Mouse (Mus musculus): ENCODE results near the gene Gm3776.
"Not testable (repeated sequence)": the region's sequence is repeated elsewhere in the genome, so short reads cannot be mapped to it uniquely, and the experiment has no call there.

The Gm3776 gene

GRCm38 (mm10) chr9:78256914-78257313 lies at the start of gene Gm3776:
Gm3776 (plus strand) TSS chr9:78257129.
- DNase-seq (ENCODE audit: low spot score in 2 of 2): not testable (repeated sequence)

DNA sequence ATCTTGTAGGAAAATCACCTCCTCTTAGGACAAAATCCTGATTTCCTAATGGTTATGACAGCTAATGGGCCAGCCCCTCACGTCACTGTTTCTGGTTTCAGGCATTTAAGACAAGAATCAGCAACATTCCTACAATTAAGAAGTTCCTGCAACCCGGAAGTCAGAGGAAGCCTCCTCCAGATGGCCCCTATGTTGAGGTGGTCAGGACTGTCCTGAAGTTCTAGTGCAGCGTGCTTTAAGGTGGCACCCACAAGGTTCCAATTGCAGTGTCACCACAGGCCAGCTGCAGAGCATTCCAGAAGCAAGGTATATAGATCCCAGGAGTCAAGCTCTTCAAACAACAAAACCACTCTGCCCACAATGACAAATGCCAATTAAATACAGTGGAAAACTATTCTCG lies 48.0 kb upstream of the Gm3776 start:
- DNase-seq (ENCODE audit: low spot score in 2 of 2): no peak

- no peak for DNase-seq (ENCODE audit: low spot score in 2 of 2)
These were observed 46.9 kb upstream of the Gm3776 start for GRCm38 (mm10) chr9:78210079-78210478.

- no peak for DNase-seq (ENCODE audit: low spot score in 2 of 2)
These were observed 46.1 kb upstream of the Gm3776 start for GRCm38 (mm10) chr9:78210821-78211220.

GRCm38 (mm10) chr9:78211521-78211920 lies 45.4 kb upstream of the Gm3776 start:
- DNase-seq (ENCODE audit: low spot score in 2 of 2): no peak

- no peak for DNase-seq (ENCODE audit: low spot score in 2 of 2)
These were observed 44.4 kb upstream of the Gm3776 start for GRCm38 (mm10) chr9:78212341-78213049.

- no peak for DNase-seq (ENCODE audit: low spot score in 2 of 2)
These were observed 39.9 kb upstream of the Gm3776 start for GRCm38 (mm10) chr9:78217074-78217473.

DNA sequence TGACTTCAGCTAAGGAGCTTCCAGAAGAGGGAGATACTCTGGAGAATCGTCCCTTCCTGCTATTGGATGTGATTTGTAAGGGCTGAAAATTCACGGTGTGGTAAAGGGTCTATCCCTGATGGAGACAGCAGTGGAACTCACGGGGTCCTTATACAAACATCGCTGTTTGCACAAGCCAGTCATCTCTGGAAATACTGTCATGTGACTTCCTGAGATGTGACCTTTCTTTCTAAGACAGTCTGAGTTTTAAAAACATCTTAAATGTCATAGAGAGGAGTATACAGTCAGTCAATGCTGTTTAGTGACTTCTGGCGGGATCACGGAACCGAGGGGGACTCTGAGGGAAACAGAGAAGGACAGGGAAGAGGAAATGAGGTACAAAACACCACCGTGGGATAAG lies 34.3 kb upstream of the Gm3776 start:
- no peak for DNase-seq (ENCODE audit: low spot score in 2 of 2)

DNA sequence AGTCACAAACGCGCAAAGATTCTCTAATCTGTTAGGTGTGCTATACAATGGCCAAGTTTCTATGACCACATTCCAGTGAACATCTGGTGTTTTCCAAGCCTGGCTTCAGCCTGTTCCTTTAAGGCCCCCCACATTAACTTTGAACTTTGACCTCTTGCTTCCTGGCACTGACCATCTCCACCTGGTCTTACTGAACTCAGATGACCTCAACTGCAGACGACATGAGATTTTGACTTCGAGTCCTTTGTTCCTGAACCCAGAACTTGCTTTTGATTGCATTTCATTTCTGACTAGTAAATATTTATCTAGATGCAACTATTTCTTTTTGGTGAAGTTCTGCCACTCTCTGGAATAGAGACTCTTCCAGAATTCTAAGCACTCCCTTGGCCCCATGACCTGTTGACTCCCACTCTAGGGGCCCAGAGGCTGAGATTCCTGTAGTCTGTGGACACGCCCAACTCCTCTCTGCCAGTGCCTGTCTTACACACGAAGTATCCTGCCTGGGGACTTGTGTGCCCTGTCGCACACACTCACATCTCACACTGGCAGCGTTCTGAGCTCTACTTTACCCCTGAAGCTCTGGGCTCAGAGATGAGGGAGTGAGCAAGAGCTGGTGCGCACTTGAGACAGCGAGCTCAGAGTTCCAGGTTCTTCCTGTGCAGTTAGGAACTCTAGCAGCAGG lies 33.6 kb upstream of the Gm3776 start:
- DNase-seq (ENCODE audit: low spot score in 2 of 2): no peak

- DNase-seq (ENCODE audit: low spot score in 2 of 2): no peak
These were observed 32.5 kb upstream of the Gm3776 start for GRCm38 (mm10) chr9:78224418-78224817.

DNA sequence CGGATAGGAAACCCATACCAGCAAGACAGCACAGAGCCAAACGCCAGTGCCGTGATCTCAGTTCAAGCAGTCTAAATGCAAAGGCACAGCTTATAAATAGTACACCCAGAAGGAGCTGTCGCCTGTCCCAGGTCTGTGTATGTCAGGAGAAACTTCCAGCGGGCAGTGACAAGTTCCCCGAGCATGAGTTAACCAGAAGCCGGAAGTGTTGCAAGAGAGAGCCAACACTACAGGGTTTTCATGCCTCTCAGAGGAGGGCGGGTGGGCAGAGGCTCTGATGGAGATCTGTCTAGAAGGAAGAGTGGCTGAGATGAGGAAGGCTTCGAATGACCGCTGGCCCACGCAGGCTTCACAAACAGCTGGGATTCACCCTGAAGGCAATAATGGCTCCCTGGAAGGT lies 31.6 kb upstream of the Gm3776 start:
- DNase-seq (ENCODE audit: low spot score in 2 of 2): no peak

GRCm38 (mm10) chr9:78228122-78228521 lies 28.8 kb upstream of the Gm3776 start:
- no peak for DNase-seq (ENCODE audit: low spot score in 2 of 2)

DNA sequence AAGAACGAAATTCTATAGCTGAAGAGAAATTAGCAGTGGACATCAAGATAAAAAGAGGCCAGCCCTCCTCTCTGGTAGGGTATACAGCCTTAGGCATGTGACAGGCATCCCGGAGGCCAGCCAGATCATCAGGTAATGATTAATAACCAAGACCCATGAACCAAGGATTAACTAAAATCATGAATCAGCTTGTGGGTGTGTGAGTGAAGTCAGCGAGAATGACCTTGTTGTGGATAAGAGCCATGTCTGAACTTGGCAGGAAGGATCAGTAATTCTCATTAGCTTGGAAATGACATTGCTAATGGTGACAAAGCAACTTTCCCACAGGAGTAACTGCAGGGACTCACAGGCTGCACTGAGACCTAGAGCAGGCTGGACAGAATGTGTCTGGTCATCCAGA lies 27.3 kb upstream of the Gm3776 start:
- not testable (repeated sequence) for DNase-seq (ENCODE audit: low spot score in 2 of 2)

DNA sequence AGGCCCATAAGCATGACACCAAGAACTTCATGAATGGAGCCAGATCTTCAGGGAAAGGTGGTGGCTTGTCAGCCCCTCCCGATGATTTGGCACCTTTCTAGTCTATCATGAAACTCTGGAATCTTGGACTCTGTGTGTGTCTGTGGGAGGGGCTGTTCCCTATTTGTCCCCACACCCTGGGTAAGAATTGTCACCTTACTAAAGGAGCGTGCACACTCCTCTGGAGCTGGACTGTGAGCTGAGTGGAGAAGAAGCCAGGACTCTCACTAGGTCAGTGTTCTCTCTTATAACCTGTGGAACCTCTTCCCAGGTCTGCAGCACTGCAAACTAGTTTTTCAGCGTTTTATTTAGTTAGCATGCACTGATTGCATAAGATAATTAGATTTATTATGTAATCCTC lies 26.5 kb upstream of the Gm3776 start, which contains the start of gene Gsta1:
Gene Gsta1, plus strand, starts transcription at position 196 of the 400 bp plus-strand sequence.
- not testable (repeated sequence) for DNase-seq (ENCODE audit: low spot score in 2 of 2)

DNA sequence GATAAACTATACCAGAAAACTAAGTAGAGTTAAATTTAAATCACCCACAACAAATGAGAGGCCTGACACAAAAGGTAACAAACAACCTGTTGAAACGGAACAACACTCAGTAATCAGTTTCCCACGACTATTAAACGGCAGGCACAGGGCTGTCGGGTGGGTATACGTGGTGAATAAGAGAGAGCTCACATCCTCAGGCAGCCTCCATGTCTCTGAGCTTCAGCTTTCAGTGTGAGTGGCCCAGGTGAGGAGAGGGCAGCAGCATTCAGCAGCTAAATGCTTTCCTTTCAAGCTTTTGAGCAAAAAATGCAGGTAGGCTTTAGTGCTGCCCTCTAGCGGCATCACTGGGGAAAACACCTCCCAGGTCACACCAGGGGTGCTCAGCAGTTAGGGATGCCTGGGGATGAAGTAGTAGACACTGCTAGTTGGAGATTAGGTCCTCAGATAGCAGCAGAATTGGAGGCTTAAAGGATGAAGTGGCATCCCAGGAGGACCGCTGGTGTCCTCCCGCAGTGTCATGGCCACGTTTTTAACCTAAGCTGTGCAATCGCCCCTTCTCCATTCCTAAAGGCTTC lies 23.7 kb upstream of the Gm3776 start:
- DNase-seq (ENCODE audit: low spot score in 2 of 2): not testable (repeated sequence)

GRCm38 (mm10) chr9:78255683-78256470 lies 1.1 kb upstream of the Gm3776 start:
- not testable (repeated sequence) for DNase-seq (ENCODE audit: low spot score in 2 of 2)

DNA sequence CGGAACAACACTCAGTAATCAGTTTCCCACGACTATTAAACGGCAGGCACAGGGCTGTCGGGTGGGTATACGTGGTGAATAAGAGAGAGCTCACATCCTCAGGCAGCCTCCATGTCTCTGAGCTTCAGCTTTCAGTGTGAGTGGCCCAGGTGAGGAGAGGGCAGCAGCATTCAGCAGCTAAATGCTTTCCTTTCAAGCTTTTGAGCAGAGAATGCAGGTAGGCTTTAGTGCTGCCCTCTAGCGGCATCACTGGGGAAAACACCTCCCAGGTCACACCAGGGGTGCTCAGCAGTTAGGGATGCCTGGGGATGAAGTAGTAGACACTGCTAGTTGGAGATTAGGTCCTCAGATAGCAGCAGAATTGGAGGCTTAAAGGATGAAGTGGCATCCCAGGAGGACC lies 2.8 kb downstream of the Gm3776 start:
- DNase-seq (ENCODE audit: low spot score in 2 of 2): peak in 1 of 2 experiments; percentile 28

DNA sequence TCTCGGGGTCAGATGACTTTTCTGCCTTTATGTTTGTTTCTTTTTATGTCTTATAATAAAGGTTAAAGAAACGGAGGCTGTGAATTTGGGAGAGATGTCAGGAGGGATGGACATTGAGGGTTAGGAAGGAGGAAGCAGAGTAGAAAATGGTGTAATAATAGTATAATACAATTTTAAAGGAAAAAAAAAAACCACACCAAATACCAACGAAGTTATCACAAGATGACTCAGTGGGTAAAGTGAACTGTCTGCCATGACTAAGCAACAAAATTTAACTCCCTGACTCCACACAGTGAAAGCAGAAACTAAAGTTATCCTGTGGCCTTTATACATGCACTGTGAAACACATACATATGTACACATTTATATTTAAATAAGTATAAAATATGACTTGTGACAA lies 14.0 kb downstream of the Gm3776 start:
- not testable (repeated sequence) for DNase-seq (ENCODE audit: low spot score in 2 of 2)

GRCm38 (mm10) chr9:78282002-78282711 lies 25.2 kb downstream of the Gm3776 start:
- not testable (repeated sequence) for DNase-seq (ENCODE audit: low spot score in 2 of 2)

DNA sequence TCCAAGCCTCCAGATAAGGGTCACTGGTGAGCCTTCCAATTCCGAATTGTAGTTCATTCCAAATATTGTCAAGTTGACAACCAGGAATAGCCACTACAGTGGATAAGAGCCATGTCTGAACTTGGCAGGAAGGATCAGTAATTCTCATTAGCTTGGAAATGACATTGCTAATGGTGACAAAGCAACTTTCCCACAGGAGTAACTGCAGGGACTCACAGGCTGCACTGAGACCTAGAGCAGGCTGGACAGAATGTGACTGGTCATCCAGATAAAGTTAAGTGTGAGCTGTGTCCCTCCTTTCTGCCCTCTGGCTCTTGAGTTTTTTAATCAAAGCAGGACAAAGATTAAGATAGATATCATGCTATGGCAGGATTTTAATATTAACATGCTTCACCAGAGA lies 32.1 kb downstream of the Gm3776 start:
- DNase-seq (ENCODE audit: low spot score in 2 of 2): not testable (repeated sequence)

GRCm38 (mm10) chr9:78289723-78290122 lies 32.8 kb downstream of the Gm3776 start, which contains the start of gene Gm10639:
Gm10639 (plus strand) TSS chr9:78289923.
- DNase-seq (ENCODE audit: low spot score in 2 of 2): not testable (repeated sequence)
